Mouse (Mus musculus) forebrain, postnatal 0 days (tissue): Measurements from ENCODE around the gene Tma7. TPM values are rescaled to one million over a fixed set of nuclear protein-coding genes. Genes with fewer than 3 reads are reported as not detected.

ENCODE experiments used
- ATAC-seq: fragments of 200-750 bp; cut with Nextera tagmentation; 2 replicates; pipeline ENCODE4 v1.8.0; 2017; ENCODE audit warnings: mild to moderate bottlenecking, moderate library complexity
- DNase-seq: peaks from one replicate; pipeline ENCODE4 v3.0.0-alpha.2; 2015
- H3K27ac ChIP-seq: fragments of 300-500 bp; sonication (generic); 2 replicates; pipeline ENCODE4 v1.5.1; 2014; ENCODE audit warnings: low read depth, mild to moderate bottlenecking, antibody characterized with exemption, low read length, moderate library complexity, mixed read lengths
- H3K27me3 ChIP-seq: fragments of 300-500 bp; sonication (generic); 2 replicates; pipeline ENCODE4 v1.6.1; 2014; ENCODE audit warnings: mild to moderate bottlenecking, low read length, mixed read lengths; ENCODE audit not compliant: insufficient read depth
- H3K36me3 ChIP-seq: fragments of 300-500 bp; sonication (generic); 2 replicates; pipeline ENCODE4 v1.6.1; 2014; ENCODE audit warnings: mild to moderate bottlenecking, moderate library complexity; ENCODE audit not compliant: insufficient read depth
- H3K4me1 ChIP-seq: fragments of 300-500 bp; sonication (generic); 2 replicates; pipeline ENCODE4 v1.6.1; 2014; ENCODE audit warnings: antibody characterized with exemption; ENCODE audit not compliant: insufficient read depth
- H3K4me2 ChIP-seq: fragments of 300-500 bp; sonication (generic); 2 replicates; pipeline ENCODE4 v1.6.1; 2014; ENCODE audit warnings: low read depth, mild to moderate bottlenecking, moderate library complexity
- H3K4me3 ChIP-seq: fragments of 300-500 bp; sonication (generic); 2 replicates; pipeline ENCODE4 v1.5.1; 2014; ENCODE audit warnings: low read depth, low read length, mixed read lengths
- H3K9ac ChIP-seq: fragments of 300-500 bp; sonication (generic); 2 replicates; pipeline ENCODE4 v1.6.1; 2014; ENCODE audit warnings: mild to moderate bottlenecking
- H3K9me3 ChIP-seq: fragments of 300-500 bp; sonication (generic); 2 replicates; pipeline ENCODE4 v1.6.1; 2016; ENCODE audit warnings: low read length
- CTCF ChIP-seq: sonication (generic); IDR thresholded peaks from 2 replicates; pipeline ENCODE4 v1.5.1; 2016; ENCODE audit warnings: antibody characterized with exemption, control low read depth, low read depth
- WGBS: fragments of 180-500 bp; shearing (Covaris S2); extraction: QIAGEN DNeasy Blood & Tissue Kit; methylation state at CpG from one replicate; pipeline ENCODE4 v1.1.7; 2014; 5-methylcytosine and 5-hydroxymethylcytosine counted together
- polyA plus RNA-seq: library from polyadenylated mRNA; unstranded; fragments of >200 nt; fragmentation: Nextera tagmentation; extraction: Ambion mirVana; gene quantifications from 2 replicates; pipeline ENCODE4 v1.2.1, GENCODE M21; 2015
- total RNA-seq: library from RNA; depleted of rRNA; stranded (reverse); fragments of >200 nt; gene quantifications from 2 replicates; pipeline ENCODE4 v1.2.3, GENCODE M21; 2014

Tma7 gene
- total and polyA plus RNA-seq, 2 experiments from 2014 or later, result 177 to 695 TPM

GRCm38 (mm10) chr9:109123266-109123665 lies 40.9 kb upstream of the Tma7 start:
- H3K36me3 ChIP-seq, result peaks cover 17% of the 10 kb centered on the region; the same call in 1 of the 2 replicates
- ATAC-seq (no peak), DNase-seq (no peak)
- 44% methylated on average over 6 of the region's 6 CpGs for WGBS
- H3K9ac ChIP-seq, result no peak overlapping the region
- no peaks in the 10 kb centered on the region for H3K9me3 ChIP-seq
- H3K27me3 ChIP-seq, result no peaks in the 10 kb centered on the region
- no peaks in the 10 kb centered on the region for H3K4me1 ChIP-seq
- H3K4me2 ChIP-seq, result no peak overlapping the region
- H3K27ac ChIP-seq, result no peak overlapping the region
- no peak for TF ChIP-seq CTCF
- no peak overlapping the region for H3K4me3 ChIP-seq

GRCm38 (mm10) chr9:109122553-109123085 lies 40.2 kb upstream of the Tma7 start:
- no peak overlapping the region for H3K9ac ChIP-seq
- ATAC-seq (peak; percentile 61), DNase-seq (peak; percentile 64)
- peak; percentile 76 for TF ChIP-seq CTCF
- 42% methylated on average over 2 of the region's 2 CpGs for WGBS
- no peaks in the 10 kb centered on the region for H3K4me1 ChIP-seq
- H3K27ac ChIP-seq, result no peak overlapping the region
- peaks cover 23% of the 10 kb centered on the region for H3K36me3 ChIP-seq
- H3K9me3 ChIP-seq, result no peaks in the 10 kb centered on the region
- H3K27me3 ChIP-seq, result no peaks in the 10 kb centered on the region
- H3K4me3 ChIP-seq, result no peak overlapping the region
- H3K4me2 ChIP-seq, result no peak overlapping the region

GRCm38 (mm10) chr9:109120956-109121355 lies 38.6 kb upstream of the Tma7 start:
- no peak overlapping the region for H3K9ac ChIP-seq
- no peaks in the 10 kb centered on the region for H3K4me1 ChIP-seq
- peaks cover 40% of the 10 kb centered on the region for H3K36me3 ChIP-seq
- H3K27me3 ChIP-seq, result no peaks in the 10 kb centered on the region
- WGBS, result 89% methylated on average over 6 of the region's 6 CpGs
- no peak overlapping the region for H3K27ac ChIP-seq
- H3K4me2 ChIP-seq, result no peak overlapping the region
- H3K4me3 ChIP-seq, result no peak overlapping the region
- H3K9me3 ChIP-seq, result no peaks in the 10 kb centered on the region
- no peak for ATAC-seq
- TF ChIP-seq CTCF, result no peak
- no peak for DNase-seq

GRCm38 (mm10) chr9:109119571-109119970 lies 37.2 kb upstream of the Tma7 start:
- ATAC-seq (no peak), DNase-seq (no peak)
- no peak for TF ChIP-seq CTCF
- Histone ChIP-seq H3K4me2 (no peak overlapping the region), H3K27me3 (no peaks in the 10 kb centered on the region), H3K36me3 (peaks cover 53% of the 10 kb centered on the region), H3K4me1 (no peaks in the 10 kb centered on the region), H3K4me3 (no peak overlapping the region), H3K9ac (no peak overlapping the region), H3K9me3 (no peaks in the 10 kb centered on the region), H3K27ac (no peak overlapping the region)
- 86% methylated on average over 9 of the region's 9 CpGs for WGBS

- H3K36me3 ChIP-seq, result peaks cover 68% of the 10 kb centered on the region
- H3K4me2 ChIP-seq, result no peak overlapping the region
- H3K27ac ChIP-seq, result no peak overlapping the region
- no peaks in the 10 kb centered on the region for H3K4me1 ChIP-seq
- H3K9me3 ChIP-seq, result no peaks in the 10 kb centered on the region
- H3K27me3 ChIP-seq, result no peaks in the 10 kb centered on the region
- 89% methylated on average over 4 of the region's 4 CpGs for WGBS
- H3K4me3 ChIP-seq, result no peak overlapping the region
- no peak overlapping the region for H3K9ac ChIP-seq
- ATAC-seq, result no peak
- TF ChIP-seq CTCF, result no peak
- DNase-seq, result no peak
These were observed 35.7 kb upstream of the Tma7 start for GRCm38 (mm10) chr9:109118106-109118505.

GRCm38 (mm10) chr9:109116205-109116604 lies 33.8 kb upstream of the Tma7 start:
- TF ChIP-seq CTCF, result no peak
- H3K9ac ChIP-seq, result no peak overlapping the region
- ATAC-seq (no peak), DNase-seq (no peak)
- peaks cover 87% of the 10 kb centered on the region for H3K36me3 ChIP-seq
- no peak overlapping the region for H3K4me2 ChIP-seq
- no peaks in the 10 kb centered on the region for H3K4me1 ChIP-seq
- H3K4me3 ChIP-seq, result no peak overlapping the region
- H3K27me3 ChIP-seq, result no peaks in the 10 kb centered on the region
- no peaks in the 10 kb centered on the region for H3K9me3 ChIP-seq
- H3K27ac ChIP-seq, result no peak overlapping the region
- WGBS, result 93% methylated on average over 10 of the region's 10 CpGs

GRCm38 (mm10) chr9:109114871-109115270 lies 32.5 kb upstream of the Tma7 start:
- 89% methylated on average over 7 of the region's 7 CpGs for WGBS

More at GRCm38 (mm10) chr9:109114871-109115270, 32.5 kb upstream of the Tma7 start:
- no peak overlapping the region for H3K9ac ChIP-seq
- H3K27me3 ChIP-seq, result no peaks in the 10 kb centered on the region
- H3K4me3 ChIP-seq, result no peak overlapping the region
- ATAC-seq, result no peak
- H3K9me3 ChIP-seq, result no peaks in the 10 kb centered on the region
- no peak for TF ChIP-seq CTCF
- H3K4me1 ChIP-seq, result no peaks in the 10 kb centered on the region
- peaks cover 99% of the 10 kb centered on the region for H3K36me3 ChIP-seq
- no peak overlapping the region for H3K27ac ChIP-seq
- DNase-seq, result no peak
- no peak overlapping the region for H3K4me2 ChIP-seq
